Mouse (Mus musculus) MEL (cell line): ENCODE measurements around the gene Homer2. TPM values are rescaled to one million over a fixed set of nuclear protein-coding genes. Genes with fewer than 3 reads are reported as not detected.

Source experiments
- DNase-seq: peaks from one replicate; pipeline ENCODE4 v3.0.0; 2011; ENCODE audit warnings: low read depth, low spot score
- H3K27ac ChIP-seq: 2 replicates; pipeline ENCODE4 v1.5.1; 2012; ENCODE audit warnings: low read depth, mild to moderate bottlenecking, control low read depth, low read length, moderate library complexity; ENCODE audit not compliant: control insufficient read depth
- H3K27me3 ChIP-seq, 2 experiments: fragments of 150-350 bp in 1 of 2; sonication (generic) in 1 of 2; 2 replicates each; pipeline ENCODE4 v1.6.1; 2012; ENCODE audit warnings: low read length in 2 of 2, mild to moderate bottlenecking in 2 of 2, improper control_type of control experiment in 1 of 2, moderate library complexity in 1 of 2; ENCODE audit not compliant: insufficient read depth in 2 of 2, control insufficient read depth in 1 of 2
- H3K36me3 ChIP-seq, 2 experiments: 2 replicates each; pipeline ENCODE4 v1.6.1; 2012 to 2014; ENCODE audit warnings: low read length in 2 of 2, improper control_type of control experiment in 1 of 2, inconsistent platforms in 1 of 2, mild to moderate bottlenecking in 1 of 2; ENCODE audit not compliant: insufficient read depth in 2 of 2, control insufficient read depth in 1 of 2
- H3K4me1 ChIP-seq, 2 experiments: fragments of 150-350 bp in 1 of 2; sonication (generic) in 1 of 2; 2 replicates each; pipeline ENCODE4 v1.6.1; 2012; ENCODE audit warnings: low read length in 2 of 2, improper control_type of control experiment in 1 of 2, mild to moderate bottlenecking in 1 of 2; ENCODE audit not compliant: insufficient read depth in 2 of 2, control insufficient read depth in 1 of 2
- H3K4me3 ChIP-seq, 2 experiments: fragments of 150-350 bp in 1 of 2; sonication (generic) in 1 of 2; 2 replicates each; pipeline ENCODE4 v1.5.1; 2012; ENCODE audit warnings: low read depth in 2 of 2, low read length in 2 of 2, mild to moderate bottlenecking in 2 of 2, moderate library complexity in 2 of 2, control low read depth in 1 of 2, improper control_type of control experiment in 1 of 2; ENCODE audit not compliant: control insufficient read depth in 1 of 2, insufficient read depth in 1 of 2
- H3K79me2 ChIP-seq: 2 replicates; pipeline ENCODE4 v1.6.1; 2012; ENCODE audit warnings: mild to moderate bottlenecking, low read length, moderate library complexity; ENCODE audit not compliant: control insufficient read depth, poor library complexity, insufficient read depth
- H3K9ac ChIP-seq: 2 replicates; pipeline ENCODE4 v1.6.1; 2012; ENCODE audit warnings: low read depth, mild to moderate bottlenecking, control low read depth, low read length, moderate library complexity; ENCODE audit not compliant: control insufficient read depth, poor library complexity, severe bottlenecking
- H3K9me3 ChIP-seq: fragments of 150-350 bp; sonication (generic); replicated peaks from 2 replicates; pipeline ENCODE4 v1.6.1; 2012; ENCODE audit warnings: mild to moderate bottlenecking, low read length, improper control_type of control experiment, moderate library complexity; ENCODE audit not compliant: insufficient read depth
- CTCF ChIP-seq, 3 experiments: IDR thresholded peaks in 2 of 3; conservative IDR thresholded peaks in 1 of 3; 2 replicates each; pipeline ENCODE4 v1.5.1; 2011 to 2012; ENCODE audit warnings: low read length in 3 of 3, low read depth in 2 of 3, mild to moderate bottlenecking in 2 of 3, improper control_type of control experiment in 1 of 3, inconsistent platforms in 1 of 3, mixed read lengths in 1 of 3, moderate library complexity in 1 of 3; ENCODE audit not compliant: control insufficient read depth in 1 of 3, insufficient read depth in 1 of 3, poor library complexity in 1 of 3, severe bottlenecking in 1 of 3
- E2F4 ChIP-seq: IDR thresholded peaks from 2 replicates; pipeline ENCODE4 v1.6.1; 2011; ENCODE audit warnings: low read depth, low read length, improper control_type of control experiment, borderline replicate concordance
- ELF1 ChIP-seq: IDR thresholded peaks from 2 replicates; pipeline ENCODE4 v1.6.1; 2014; ENCODE audit warnings: low read depth, mild to moderate bottlenecking, inconsistent platforms, low read length, improper control_type of control experiment, moderate library complexity
- HCFC1 ChIP-seq: IDR thresholded peaks from 2 replicates; pipeline ENCODE4 v1.6.1; 2012; ENCODE audit warnings: low read depth, mild to moderate bottlenecking, inconsistent platforms, low read length, improper control_type of control experiment, moderate library complexity
- JUND ChIP-seq: IDR thresholded peaks from 2 replicates; pipeline ENCODE4 v1.6.1; 2011; ENCODE audit warnings: low read depth, mild to moderate bottlenecking, improper control_type of control experiment, low read length
- KAT2A ChIP-seq: conservative IDR thresholded peaks from 2 replicates; pipeline ENCODE4 v1.6.1; 2012; ENCODE audit warnings: low read depth, low read length, improper control_type of control experiment, inconsistent platforms
- MAX ChIP-seq: IDR thresholded peaks from 2 replicates; pipeline ENCODE4 v1.6.1; 2011; ENCODE audit warnings: low read length, improper control_type of control experiment
- MAZ ChIP-seq: IDR thresholded peaks from 2 replicates; pipeline ENCODE4 v1.6.1; 2012; ENCODE audit warnings: low read depth, mild to moderate bottlenecking, inconsistent platforms, low read length, improper control_type of control experiment
- MEF2A ChIP-seq: IDR thresholded peaks from 2 replicates; pipeline ENCODE4 v1.6.1; 2014; ENCODE audit warnings: low read depth, mild to moderate bottlenecking, inconsistent platforms, low read length, improper control_type of control experiment; ENCODE audit not compliant: poor library complexity, insufficient replicate concordance, severe bottlenecking; ENCODE audit errors: extremely low read depth
- MXI1 ChIP-seq: IDR thresholded peaks from 2 replicates; pipeline ENCODE4 v1.6.1; 2011; ENCODE audit warnings: mild to moderate bottlenecking, low read depth, low read length, improper control_type of control experiment
- MYC ChIP-seq: IDR thresholded peaks from 2 replicates; pipeline ENCODE4 v1.6.1; 2011; ENCODE audit warnings: low read depth, mild to moderate bottlenecking, low read length, improper control_type of control experiment, moderate library complexity
- NELFE ChIP-seq: IDR thresholded peaks from 2 replicates; pipeline ENCODE4 v1.6.1; 2011; ENCODE audit warnings: low read depth, low read length, improper control_type of control experiment
- NRF1 ChIP-seq: IDR thresholded peaks from 2 replicates; pipeline ENCODE4 v1.6.1; 2014; ENCODE audit warnings: low read depth, mild to moderate bottlenecking, inconsistent platforms, low read length, improper control_type of control experiment, moderate library complexity; ENCODE audit not compliant: poor library complexity, insufficient read depth, severe bottlenecking
- RAD21 ChIP-seq: IDR thresholded peaks from 2 replicates; pipeline ENCODE4 v1.6.1; 2011; ENCODE audit warnings: mild to moderate bottlenecking, low read depth, low read length, improper control_type of control experiment
- RCOR1 ChIP-seq: IDR thresholded peaks from 2 replicates; pipeline ENCODE4 v1.6.1; 2012; ENCODE audit warnings: low read depth, mild to moderate bottlenecking, inconsistent platforms, low read length, improper control_type of control experiment
- SIN3A ChIP-seq: IDR thresholded peaks from 2 replicates; pipeline ENCODE4 v1.6.1; 2012; ENCODE audit warnings: low read length, improper control_type of control experiment, inconsistent platforms
- SMC3 ChIP-seq: IDR thresholded peaks from 2 replicates; pipeline ENCODE4 v1.6.1; 2011; ENCODE audit warnings: low read depth, low read length, improper control_type of control experiment
- TCF12 ChIP-seq: IDR thresholded peaks from 2 replicates; pipeline ENCODE4 v1.6.1; 2014; ENCODE audit warnings: low read depth, mild to moderate bottlenecking, inconsistent platforms, low read length, improper control_type of control experiment, moderate library complexity
- ZC3H11A ChIP-seq: IDR thresholded peaks from 2 replicates; pipeline ENCODE4 v1.6.1; 2012; ENCODE audit warnings: low read depth, mild to moderate bottlenecking, inconsistent platforms, low read length, improper control_type of control experiment
- ZKSCAN1 ChIP-seq: IDR thresholded peaks from 2 replicates; pipeline ENCODE4 v1.6.1; 2012; ENCODE audit warnings: low read depth, mild to moderate bottlenecking, inconsistent platforms, low read length, improper control_type of control experiment, moderate library complexity
- ZNF384 ChIP-seq: IDR thresholded peaks from 2 replicates; pipeline ENCODE4 v1.6.1; 2012; ENCODE audit warnings: low read depth, mild to moderate bottlenecking, inconsistent platforms, low read length, improper control_type of control experiment
- polyA plus RNA-seq, 2 experiments: library from polyadenylated mRNA; stranded (reverse) in 1 of 2; unstranded in 1 of 2; fragments of >175 nt in 1 of 2; fragments of >200 nt in 1 of 2; gene quantifications; 2 replicates each; pipeline versions ENCODE4 v1.2.1 to v1.2.4; 2012; ENCODE audit warnings: low replicate concordance in 2 of 2, low read depth in 1 of 2; ENCODE audit not compliant: insufficient read length in 2 of 2, insufficient read depth in 1 of 2, missing spikeins in 1 of 2
- total RNA-seq: library from RNA; depleted of rRNA; stranded (reverse); fragments of 300-350 nt; gene quantifications from 2 replicates; pipeline ENCODE4 v1.2.3, GENCODE M21; 2012

Gene Homer2
- total and polyA plus RNA-seq, 3 experiments: 18.4 to 39.0 TPM; not detected in 1

GRCm38 (mm10) chr7:81571108-81571940 is 136.0 kb downstream of the Homer2 start, which contains the start of gene Whamm (continued):
- TF ChIP-seq E2F4 (no peak), MAZ (no peak), CTCF (IDR thresholded peaks at IDR 0.05 in 2 of 3, conservative IDR thresholded peaks at IDR 0.05 in 1 of 3; ENCODE audit: control insufficient read depth in 1 of 3, insufficient read depth in 1 of 3, low read depth in 2 of 3, low read length in 3 of 3, poor library complexity in 1 of 3, severe bottlenecking in 1 of 3) (peak in 1 of 3 experiments; percentile 28; a peak in 2 of 6 replicates), RCOR1 (no peak), MEF2A (no peak), HCFC1 (peak; percentile 68), MAX (no peak; the same call in 1 of the 2 replicates), MYC (no peak), ZNF384 (no peak), NELFE (peak; percentile 84), TCF12 (peak; percentile 48), MXI1 (peak; percentile 78), NRF1 (no peak), ELF1 (peak; percentile 63; the same call in 1 of the 2 replicates), SIN3A (peak; percentile 64), ZKSCAN1 (no peak), RAD21 (no peak), JUND (no peak)

GRCm38 (mm10) chr7:81570752-81571107 is 136.6 kb downstream of the Homer2 start:
- no peak for DNase-seq
- peak; percentile 17; the same call in 1 of the 2 replicates for TF ChIP-seq ZC3H11A
- peak in 1 of 3 experiments; percentile 42; a peak in 2 of 6 replicates for TF ChIP-seq CTCF (IDR thresholded peaks at IDR 0.05 in 2 of 3, conservative IDR thresholded peaks at IDR 0.05 in 1 of 3; ENCODE audit: control insufficient read depth in 1 of 3, insufficient read depth in 1 of 3, low read depth in 2 of 3, low read length in 3 of 3, poor library complexity in 1 of 3, severe bottlenecking in 1 of 3)
- peak; percentile 27 for TF ChIP-seq RAD21
- no peak for TF ChIP-seq KAT2A
- peak; percentile 18 for TF ChIP-seq SMC3
- no peak for TF ChIP-seq RCOR1
- Histone ChIP-seq H3K36me3 (peaks cover 6 to 10% of the 10 kb centered on the region in 2 experiments), H3K9ac (peak overlapping the region; percentile 73), H3K4me3 (peak overlapping the region; percentile 86 to 100), H3K4me1 (peaks cover 8 to 17% of the 10 kb centered on the region in 2 experiments), H3K27ac (peak overlapping the region; percentile 52; the same call in 1 of the 2 replicates), H3K27me3 (peaks cover 0 to under 1% of the 10 kb centered on the region in 2 experiments; a peak in 1 of 4 replicates), H3K9me3 (no peaks in the 10 kb centered on the region), H3K79me2 (peaks cover 28% of the 10 kb centered on the region)
